Mouse (Mus musculus) forelimb bud, embryonic 11.5 days (tissue): ENCODE measurements around the gene Slc44a1.

ENCODE experiments used
- DNase-seq: peaks from one replicate; pipeline ENCODE4 v3.0.0-alpha.2; 2012; ENCODE audit warnings: low read depth, low spot score

The Slc44a1 gene

GRCm38 (mm10) chr4:53537101-53537500 lies 96.9 kb downstream of the Slc44a1 start:
- DNase-seq = no peak

- no peak for DNase-seq
Observed at GRCm38 (mm10) chr4:53537539-53537938, 97.3 kb downstream of the Slc44a1 start.

- no peak for DNase-seq
Observed at GRCm38 (mm10) chr4:53538600-53538999, 98.4 kb downstream of the Slc44a1 start.

GRCm38 (mm10) chr4:53539929-53540328 lies 99.7 kb downstream of the Slc44a1 start:
- no peak for DNase-seq

- DNase-seq = no peak
Observed at GRCm38 (mm10) chr4:53543421-53543820, 103.2 kb downstream of the Slc44a1 start.

GRCm38 (mm10) chr4:53544889-53545288 lies 104.7 kb downstream of the Slc44a1 start:
- no peak for DNase-seq

- DNase-seq = no peak
Observed at GRCm38 (mm10) chr4:53547381-53547780, 107.2 kb downstream of the Slc44a1 start.

GRCm38 (mm10) chr4:53549375-53549774 lies 109.2 kb downstream of the Slc44a1 start:
- DNase-seq = no peak

- DNase-seq = no peak
Observed at GRCm38 (mm10) chr4:53564618-53565017, 124.4 kb downstream of the Slc44a1 start.

- no peak for DNase-seq
Observed at GRCm38 (mm10) chr4:53567065-53567464, 126.9 kb downstream of the Slc44a1 start.

GRCm38 (mm10) chr4:53575558-53575957 lies 135.3 kb downstream of the Slc44a1 start:
- no peak for DNase-seq

GRCm38 (mm10) chr4:53587676-53588075 lies 147.5 kb downstream of the Slc44a1 start:
- no peak for DNase-seq

GRCm38 (mm10) chr4:53588936-53589335 lies 148.7 kb downstream of the Slc44a1 start:
- no peak for DNase-seq

- no peak for DNase-seq
Observed at GRCm38 (mm10) chr4:53589466-53589865, 149.3 kb downstream of the Slc44a1 start.

- DNase-seq = no peak
Observed at GRCm38 (mm10) chr4:53590163-53590562, 149.9 kb downstream of the Slc44a1 start.

- DNase-seq = no peak
Observed at GRCm38 (mm10) chr4:53590691-53591447, 150.7 kb downstream of the Slc44a1 start.

GRCm38 (mm10) chr4:53591536-53591935 lies 151.3 kb downstream of the Slc44a1 start:
- no peak for DNase-seq

GRCm38 (mm10) chr4:53591941-53592340 lies 151.7 kb downstream of the Slc44a1 start:
- no peak for DNase-seq

- no peak for DNase-seq
Observed at GRCm38 (mm10) chr4:53592386-53592785, 152.2 kb downstream of the Slc44a1 start.

GRCm38 (mm10) chr4:53594204-53594603 lies 154.0 kb downstream of the Slc44a1 start:
- peak; percentile 66 for DNase-seq

GRCm38 (mm10) chr4:53595246-53596062 lies 155.2 kb downstream of the Slc44a1 start:
- no peak for DNase-seq

- no peak for DNase-seq
Observed at GRCm38 (mm10) chr4:53596063-53596895, 156.1 kb downstream of the Slc44a1 start.
